Mouse (Mus musculus) heart, embryonic 16.5 days (tissue): ENCODE data around the gene Spata6. TPM values are rescaled to one million over a fixed set of nuclear protein-coding genes. Genes with fewer than 3 reads are reported as not detected.

Experiments used
- polyA plus RNA-seq: library from polyadenylated mRNA; unstranded; fragments of >200 nt; fragmentation: Nextera tagmentation; extraction: Ambion mirVana; gene quantifications from 2 replicates; pipeline ENCODE4 v1.2.1, GENCODE M21; 2015

Gene Spata6
- polyA plus RNA-seq, 1 experiment from 2014 or later = 20.4 TPM

Other genes starting within 250 kb of the Spata6 start
- 4.4 and 12.8 TPM in 2 replicates for gene Slc5a9, start 182.9 kb downstream of the Spata6 start, polyA plus RNA-seq
- gene Skint8, start 199.4 kb downstream of the Spata6 start, polyA plus RNA-seq = 0.21 and 0.58 TPM in 2 replicates